Mouse (Mus musculus): Measurements from ENCODE around the gene Tomm40l.

- no peak for TF ChIP-seq CTCF (conservative IDR thresholded peaks at IDR 0.05; ENCODE audit: insufficient read depth, insufficient read length, low read depth, low read length)
- no peak for TF ChIP-seq POLR2A (IDR thresholded peaks at IDR 0.05; ENCODE audit: low read depth, low read length)
These were observed 38.0 kb upstream of the Tomm40l start for GRCm38 (mm10) chr1:171260316-171260715.

Data from kidney, adult 2 months (tissue).